Mouse (Mus musculus) splenic B cell, adult 2 months (primary cell): ENCODE data around the gene Opcml.

Source experiments
- DNase-seq: peaks from one replicate; pipeline ENCODE4 v3.0.0-alpha.2; 2011; ENCODE audit warnings: low read depth, low spot score
- H3K27me3 ChIP-seq: 2 replicates; pipeline ENCODE4 v1.6.1; 2012; ENCODE audit warnings: mild to moderate bottlenecking, low read length, moderate library complexity, mixed read lengths; ENCODE audit not compliant: control insufficient read depth, poor library complexity, insufficient read depth, severe bottlenecking
- H3K36me3 ChIP-seq: 2 replicates; pipeline ENCODE4 v1.6.1; 2012; ENCODE audit warnings: mild to moderate bottlenecking, low read length, moderate library complexity, mixed read lengths; ENCODE audit not compliant: control insufficient read depth, poor library complexity, insufficient read depth, severe bottlenecking

Opcml gene

DNA sequence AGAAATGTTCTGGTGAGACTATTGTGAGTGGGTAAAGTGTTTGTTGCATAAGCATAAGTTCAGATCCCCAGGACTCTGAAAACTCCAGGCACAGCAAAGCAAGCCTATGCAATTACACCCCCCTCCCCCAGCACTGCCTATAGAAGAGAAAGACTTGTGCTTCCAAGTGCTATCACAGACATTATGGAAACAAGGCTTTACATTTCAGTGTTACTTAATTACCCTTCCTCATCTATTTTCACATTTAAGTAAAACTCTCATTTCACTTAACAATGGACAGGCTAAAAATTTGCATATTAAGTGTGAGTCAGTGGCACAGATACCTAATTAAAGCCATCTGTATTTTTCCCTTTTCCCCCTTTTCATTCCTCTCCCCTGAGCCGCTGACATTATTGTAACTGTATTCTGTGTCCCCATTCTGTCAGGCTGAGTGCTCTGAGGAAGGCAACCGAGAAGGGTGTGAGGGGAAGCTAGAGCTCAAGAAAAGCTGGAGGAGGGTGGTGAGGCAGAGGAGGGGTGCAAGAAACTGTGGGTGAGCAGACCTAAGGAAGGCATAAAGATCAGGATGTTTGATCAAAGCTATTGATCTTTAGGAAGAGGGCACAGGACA, 1055.5 kb downstream of the Opcml start:
- Histone ChIP-seq H3K36me3 (no peaks in the 10 kb centered on the region), H3K27me3 (no peaks in the 10 kb centered on the region)
- no peak for DNase-seq

DNA sequence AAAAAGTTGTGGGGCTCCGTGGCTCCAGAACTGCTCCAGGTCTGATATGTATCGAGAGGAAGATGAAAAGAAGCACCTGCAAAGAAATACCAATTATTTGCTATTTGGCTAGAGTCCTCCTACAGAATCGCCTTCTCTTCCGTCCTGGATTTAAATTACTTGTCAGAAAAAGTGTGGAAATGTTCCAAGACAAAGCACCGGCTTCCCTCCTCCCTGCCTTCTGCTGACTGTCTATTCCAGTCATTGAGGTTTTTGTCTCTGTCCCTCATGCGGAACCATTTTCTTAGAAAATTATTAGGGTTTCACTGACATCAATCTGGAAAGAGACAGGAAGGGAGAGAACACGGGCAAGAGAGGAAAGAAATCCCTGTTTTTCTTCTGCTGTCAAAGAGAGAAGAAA, 1065.3 kb downstream of the Opcml start:
- Histone ChIP-seq H3K27me3 (no peaks in the 10 kb centered on the region), H3K36me3 (no peaks in the 10 kb centered on the region)
- no peak for DNase-seq

DNA sequence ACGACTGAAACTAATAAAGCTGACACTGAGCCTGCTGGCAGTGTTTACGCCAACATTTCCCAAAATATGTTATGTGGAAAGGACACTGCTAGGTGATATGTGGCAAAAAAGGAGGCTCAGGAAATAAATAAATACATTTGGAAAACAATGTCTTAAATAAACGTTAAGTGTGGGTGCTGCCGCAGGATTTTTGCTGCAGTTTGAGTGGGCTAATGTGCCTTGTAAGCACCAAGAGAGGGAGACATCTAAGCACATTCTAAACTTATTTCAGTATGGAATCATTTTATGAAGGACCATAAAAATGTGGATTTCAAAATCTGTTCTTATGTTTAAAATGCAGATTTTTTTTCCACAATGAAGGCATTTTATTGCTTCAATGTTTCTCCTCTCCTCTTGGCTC, 1071.4 kb downstream of the Opcml start:
- DNase-seq = no peak
- Histone ChIP-seq H3K36me3 (no peaks in the 10 kb centered on the region), H3K27me3 (no peaks in the 10 kb centered on the region)

DNA sequence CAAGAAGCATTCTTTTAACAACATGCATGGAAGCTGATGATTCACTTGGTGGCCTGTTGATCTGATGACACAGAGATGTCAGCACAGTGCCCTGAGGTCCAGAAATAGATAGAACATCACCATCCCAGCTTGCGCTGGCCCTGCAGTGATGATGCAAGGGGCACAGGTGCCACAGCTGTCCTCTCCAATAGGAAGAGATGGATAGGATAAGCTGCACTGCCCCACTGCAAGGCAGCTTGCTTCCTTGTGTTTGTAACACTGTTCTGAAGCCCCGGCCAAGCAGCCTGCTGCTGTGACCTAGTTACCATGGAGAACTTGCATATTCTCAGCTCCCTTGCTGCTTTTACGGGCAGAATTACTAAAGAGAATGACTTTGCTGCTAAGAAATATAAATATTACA, 1076.7 kb downstream of the Opcml start:
- Histone ChIP-seq H3K27me3 (no peaks in the 10 kb centered on the region), H3K36me3 (no peaks in the 10 kb centered on the region)
- DNase-seq = no peak

DNA sequence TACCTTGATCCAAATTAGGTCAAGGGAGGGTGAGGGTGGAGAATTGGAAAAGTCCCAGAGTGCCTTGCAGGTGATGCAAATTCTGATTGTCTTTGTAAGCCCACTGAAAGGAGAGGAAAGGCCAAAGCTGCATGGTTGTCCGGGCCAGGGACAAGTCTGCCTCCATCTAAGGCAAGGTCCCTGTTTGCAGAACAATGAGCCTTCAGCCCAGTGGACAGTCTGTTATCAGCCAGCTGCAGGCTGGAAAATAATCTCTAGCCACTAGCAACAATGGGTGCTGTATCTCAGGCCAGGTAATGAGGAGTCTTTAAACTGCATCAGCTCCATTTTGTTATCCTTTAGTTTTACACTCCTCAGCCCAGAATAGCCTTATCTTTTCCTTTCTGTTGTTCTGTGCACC, 1079.9 kb downstream of the Opcml start:
- no peak for DNase-seq
- Histone ChIP-seq H3K27me3 (no peaks in the 10 kb centered on the region), H3K36me3 (no peaks in the 10 kb centered on the region)

DNA sequence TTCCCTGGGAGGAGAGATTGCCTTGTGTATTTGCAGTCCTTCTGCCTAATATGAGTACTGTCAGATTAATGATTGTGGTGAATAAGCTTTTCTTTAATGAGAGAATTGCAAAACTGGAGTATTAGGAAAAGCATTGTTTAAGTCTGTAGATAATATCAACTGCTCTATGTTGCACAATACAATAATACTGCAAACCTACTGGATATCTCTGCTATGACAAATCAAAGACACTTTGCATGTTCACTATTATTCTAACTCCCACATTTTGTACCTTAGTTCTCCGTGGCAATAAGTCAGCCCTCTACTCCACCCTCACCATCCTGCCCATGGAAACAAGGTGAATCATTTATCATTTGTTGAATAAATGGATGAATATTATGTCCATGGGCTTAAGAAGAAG, 1092.0 kb downstream of the Opcml start:
- Histone ChIP-seq H3K27me3 (no peaks in the 10 kb centered on the region), H3K36me3 (no peaks in the 10 kb centered on the region)
- no peak for DNase-seq

DNA sequence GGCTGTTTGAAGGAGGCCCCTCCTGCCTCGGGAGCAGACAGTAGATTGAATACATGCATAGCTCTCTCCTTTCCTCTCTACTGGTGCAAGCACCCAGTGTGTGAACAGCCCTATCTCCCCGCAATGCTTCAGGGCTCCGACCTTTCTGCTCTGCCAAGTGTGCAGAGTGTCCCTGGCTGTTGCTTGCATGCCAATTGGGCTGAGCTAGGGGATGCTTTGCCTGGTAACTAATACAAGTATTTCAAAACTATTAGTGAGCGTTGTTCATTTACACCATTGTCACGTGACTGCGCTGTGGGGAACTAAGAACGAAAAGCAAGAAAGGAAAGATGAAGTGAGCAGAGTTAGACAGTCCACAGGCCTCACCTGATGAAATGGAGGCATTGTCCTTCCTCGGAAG, 1101.0 kb downstream of the Opcml start:
- no peaks in the 10 kb centered on the region for H3K36me3 ChIP-seq
- DNase-seq = no peak
- no peaks in the 10 kb centered on the region for H3K27me3 ChIP-seq

DNA sequence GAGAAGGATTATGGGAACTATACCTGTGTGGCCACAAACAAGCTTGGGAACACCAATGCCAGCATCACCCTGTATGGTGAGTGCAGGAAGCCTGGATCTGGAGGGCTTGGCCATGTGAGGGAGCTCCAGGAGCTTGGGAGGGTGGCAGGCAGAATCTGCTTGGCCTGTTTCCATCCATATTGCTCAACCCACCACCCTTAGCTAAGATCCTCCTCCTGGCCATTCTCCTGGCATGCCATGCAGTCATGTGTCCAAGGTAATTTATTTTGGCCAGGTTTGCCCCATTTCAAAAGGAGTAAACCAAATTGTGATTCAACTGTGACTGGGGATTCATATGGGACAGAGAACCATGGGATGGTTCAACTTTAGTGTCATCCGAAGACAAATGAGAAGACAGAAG, 1112.7 kb downstream of the Opcml start:
- no peaks in the 10 kb centered on the region for H3K36me3 ChIP-seq
- no peak for DNase-seq
- no peaks in the 10 kb centered on the region for H3K27me3 ChIP-seq

DNA sequence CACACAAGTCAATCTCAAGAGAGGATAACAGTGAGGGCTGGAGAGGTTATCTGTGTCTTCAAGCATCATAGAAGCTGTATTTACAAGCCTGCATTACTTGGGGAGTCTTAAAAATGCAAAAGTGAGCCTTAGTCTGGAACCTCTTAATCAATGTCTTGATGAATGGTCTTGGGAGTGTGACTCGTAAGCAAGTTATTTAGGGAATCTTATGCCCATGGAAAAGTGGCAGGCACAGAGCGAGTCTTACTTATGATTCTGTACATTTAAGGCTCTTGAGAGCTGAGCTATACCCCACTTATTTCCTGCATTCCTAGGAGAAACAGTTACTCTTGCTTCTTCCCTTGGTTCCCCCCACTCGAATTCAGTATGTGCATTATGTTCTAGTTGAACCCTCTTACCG, 1119.2 kb downstream of the Opcml start:
- Histone ChIP-seq H3K36me3 (no peaks in the 10 kb centered on the region), H3K27me3 (no peaks in the 10 kb centered on the region)
- DNase-seq = no peak

DNA sequence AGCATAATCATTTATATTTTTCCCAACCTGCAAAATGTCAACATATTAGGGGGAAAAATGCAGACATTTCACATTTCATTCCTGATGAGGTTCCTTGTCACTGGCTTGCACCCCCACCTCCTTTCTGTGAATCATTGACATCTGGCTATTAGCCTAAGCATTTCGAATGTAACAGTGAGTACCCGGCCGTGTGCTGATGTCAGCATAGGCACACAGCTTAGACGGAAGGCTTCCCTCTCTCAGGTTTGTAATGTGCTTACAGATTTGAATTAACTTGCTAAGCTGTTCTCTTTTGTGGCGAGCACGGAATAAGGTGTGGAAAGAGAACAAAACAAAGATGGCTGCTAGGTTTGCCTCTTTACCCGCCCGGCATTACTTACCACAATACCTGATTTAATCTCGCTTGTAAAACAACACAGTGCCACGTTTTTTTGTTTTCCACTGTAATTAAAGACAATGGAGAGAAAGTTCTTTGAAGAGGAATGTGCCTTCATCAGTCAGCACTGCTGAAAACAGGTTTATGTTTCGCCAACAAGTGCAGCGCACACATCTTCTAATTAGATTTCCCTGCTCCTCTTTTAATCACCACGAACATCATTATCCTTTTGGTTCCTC, 1121.1 kb downstream of the Opcml start:
- Histone ChIP-seq H3K36me3 (no peaks in the 10 kb centered on the region), H3K27me3 (no peaks in the 10 kb centered on the region)
- DNase-seq = no peak

DNA sequence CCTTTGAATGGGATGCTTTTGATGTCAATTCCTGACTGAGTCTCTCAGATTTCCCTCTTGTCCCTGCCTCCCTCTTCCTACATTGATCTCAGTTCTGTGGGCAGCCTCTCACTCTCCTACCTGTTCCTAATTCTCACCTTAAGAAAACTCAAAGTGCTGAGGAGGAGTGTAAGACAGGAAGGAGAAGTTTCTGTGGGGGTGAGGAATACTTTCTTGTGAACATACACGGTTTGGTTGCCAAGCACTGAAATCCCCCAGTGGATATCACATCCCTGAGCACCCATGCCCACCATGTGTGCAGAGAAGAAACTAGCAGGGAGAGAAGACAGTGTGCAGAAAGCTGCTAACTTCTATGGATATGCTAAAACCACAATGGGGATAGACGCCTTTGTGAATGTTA, 1141.5 kb downstream of the Opcml start:
- Histone ChIP-seq H3K27me3 (no peaks in the 10 kb centered on the region), H3K36me3 (no peaks in the 10 kb centered on the region)
- no peak for DNase-seq

DNA sequence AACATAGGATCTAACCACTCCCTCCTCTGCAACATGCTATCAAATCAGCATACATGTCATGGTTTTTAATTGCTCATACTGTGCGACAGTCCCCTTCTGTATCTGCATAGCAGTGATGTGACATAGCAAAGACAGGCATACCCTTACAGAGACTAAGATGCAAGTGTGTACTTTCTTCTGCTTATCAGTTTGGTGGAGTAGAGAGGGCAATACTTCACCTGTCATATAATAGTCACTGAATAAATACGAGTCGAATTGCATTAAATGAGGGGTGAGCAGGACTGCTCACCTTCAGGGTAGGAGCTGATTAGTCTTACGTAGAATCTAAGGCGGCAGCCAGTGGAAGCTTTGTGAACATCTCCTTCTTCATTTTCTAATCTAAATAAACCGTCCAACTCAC, 1146.6 kb downstream of the Opcml start:
- no peaks in the 10 kb centered on the region for H3K36me3 ChIP-seq
- no peak for DNase-seq
- no peaks in the 10 kb centered on the region for H3K27me3 ChIP-seq

DNA sequence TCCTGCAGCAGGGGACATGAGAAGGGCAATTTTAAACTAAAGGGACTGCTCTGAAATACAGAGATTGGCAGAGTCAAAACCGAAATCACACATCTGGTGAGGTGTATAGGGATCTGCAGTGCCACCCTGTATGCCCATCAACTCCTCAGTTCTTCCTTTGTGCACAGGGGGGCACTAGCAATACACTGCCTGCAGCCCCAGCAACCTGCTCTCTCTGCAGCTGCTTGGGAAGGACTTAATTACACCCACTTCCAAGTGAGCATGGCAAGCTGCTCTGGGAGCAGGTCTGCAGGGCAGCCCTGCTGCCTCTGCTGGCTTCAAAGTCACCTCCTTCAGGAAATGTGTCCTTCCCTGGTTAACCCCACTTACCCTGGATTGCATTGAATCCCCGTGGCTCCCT, 1147.4 kb downstream of the Opcml start:
- H3K36me3 ChIP-seq = no peaks in the 10 kb centered on the region
- H3K27me3 ChIP-seq = no peaks in the 10 kb centered on the region
- DNase-seq = no peak

DNA sequence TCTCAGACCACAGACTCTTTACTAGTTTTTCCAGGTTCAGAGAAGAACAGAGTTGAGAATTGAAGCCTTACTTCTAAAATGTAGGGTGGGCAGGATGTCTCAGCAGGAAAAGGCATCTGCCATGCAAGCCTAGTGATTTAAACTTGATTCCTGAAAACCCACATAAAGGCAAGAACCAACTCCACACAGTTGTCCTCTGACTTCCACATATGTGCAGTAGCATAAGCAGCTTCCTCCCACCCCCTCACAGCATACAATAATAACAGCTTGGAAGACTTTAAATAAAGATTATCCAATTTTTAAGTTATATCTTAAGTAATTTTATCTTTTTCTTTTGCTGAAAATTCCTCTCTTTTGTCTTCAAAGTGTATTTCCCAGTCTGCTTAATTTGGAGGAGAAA, 1150.3 kb downstream of the Opcml start:
- Histone ChIP-seq H3K27me3 (no peaks in the 10 kb centered on the region), H3K36me3 (no peaks in the 10 kb centered on the region)
- no peak for DNase-seq

DNA sequence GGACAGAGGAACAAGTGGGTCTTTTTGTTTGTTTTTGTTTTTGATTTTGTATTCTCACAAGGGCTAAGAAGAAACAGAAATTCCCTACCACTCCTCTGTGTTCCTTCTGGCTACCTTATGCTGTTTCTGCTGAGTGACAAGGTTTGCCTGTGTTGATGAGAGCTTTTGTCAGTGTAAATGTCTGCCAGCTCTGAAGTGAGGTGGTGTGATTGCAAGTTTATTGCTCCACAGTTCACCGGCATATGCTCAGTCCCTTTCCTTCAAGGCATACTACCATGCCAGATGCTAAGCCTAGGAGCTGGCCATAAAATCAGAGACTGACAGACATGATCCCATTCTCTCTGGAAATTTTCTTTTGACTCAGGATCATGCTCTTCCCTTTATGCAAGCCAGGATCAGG, 1178.9 kb downstream of the Opcml start:
- H3K27me3 ChIP-seq = no peaks in the 10 kb centered on the region
- DNase-seq = no peak
- no peaks in the 10 kb centered on the region for H3K36me3 ChIP-seq
